In the genomic region with DNA sequence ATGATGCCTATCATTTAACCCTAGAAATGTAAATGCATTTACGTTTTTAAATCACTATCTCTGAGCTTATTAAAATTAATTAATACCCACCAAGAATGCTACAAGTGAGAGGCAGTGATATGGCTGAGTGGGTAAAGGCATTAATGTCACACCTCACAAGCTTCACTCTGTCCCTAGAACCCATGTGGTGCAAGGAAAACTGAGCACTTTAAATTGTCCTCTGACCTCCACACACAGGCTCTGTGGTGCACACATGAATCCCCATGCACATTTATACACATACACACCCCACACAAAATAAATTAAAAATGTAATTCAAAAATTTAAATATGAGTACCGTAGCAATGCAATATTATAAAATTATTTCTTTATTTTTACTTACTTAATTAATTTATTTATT, we compare ENCODE assay signal across 18 mouse cellular contexts.
"Had no signal": no experiment of that assay in that cellular context is flagged by ENCODE, and none has a peak within 500 bp of the region (broad histone marks: within the 10 kb centered on the region; RNA-seq: fewer than 3 reads in every experiment).

No protein-coding gene starts in this region.

- H3K27me3 ChIP-seq: liver, embryonic 12.5 days; midbrain, embryonic 15.5 days; neural tube, embryonic 12.5 days; neural tube, embryonic 15.5 days had no signal

- H3K27ac ChIP-seq: liver, embryonic 12.5 days; liver, embryonic 14.5 days; neural tube, embryonic 12.5 days; neural tube, embryonic 15.5 days had no signal

- ATAC-seq: liver, embryonic 12.5 days had no signal

- H3K4me3 ChIP-seq: liver, embryonic 12.5 days; midbrain, embryonic 15.5 days; myocyte; neural tube, embryonic 12.5 days; neural tube, embryonic 15.5 days had no signal

- H3K4me1 ChIP-seq: liver, embryonic 12.5 days; neural tube, embryonic 12.5 days had no signal

- DNase-seq: lung, adult 18-20 months; lung, embryonic 14.5 days; lung, postnatal 10 days; lung, postnatal 4 days; retina, postnatal 1 day; right cerebral cortex, adult 18-20 months; right cerebral cortex, postnatal 25 days; right cerebral cortex, postnatal 4 days; spleen, adult 18-20 months; thymus, adult 18-20 months; thymus, postnatal 14 days; thymus, postnatal 36 days had no signal

- H3K9me3 ChIP-seq: liver, embryonic 12.5 days; midbrain, embryonic 15.5 days; neural tube, embryonic 12.5 days; neural tube, embryonic 15.5 days had no signal

- H3K36me3 ChIP-seq: liver, embryonic 12.5 days; midbrain, embryonic 15.5 days; neural tube, embryonic 12.5 days; neural tube, embryonic 15.5 days had no signal

- H3K9ac ChIP-seq: liver, embryonic 12.5 days; liver, embryonic 14.5 days; lung, embryonic 14.5 days; midbrain, embryonic 15.5 days; neural tube, embryonic 12.5 days; neural tube, embryonic 15.5 days had no signal

- H3K4me2 ChIP-seq: liver, embryonic 12.5 days; lung, embryonic 14.5 days; midbrain, embryonic 15.5 days; neural tube, embryonic 12.5 days; neural tube, embryonic 15.5 days had no signal
